Mouse (Mus musculus): ENCODE data around the gene Osbpl3. TPM values are rescaled to one million over a fixed set of nuclear protein-coding genes. Genes with fewer than 3 reads are reported as not detected.

Osbpl3 gene
- 10 to 100 TPM; 26.8 to 27.9 TPM for total RNA-seq (2021)

GRCm38 (mm10) chr6:50455829-50456469 is at the start of gene Osbpl3:
Gene Osbpl3, minus strand, starts transcription at chr6:50456201.
- intact Hi-C loops (cut with DNase I): loop anchor here (5.0 kb wide), 2 partner anchors 71 to 144 kb away; no protein-coding TSS in a partner anchor
- peak; percentile 84 to 91 for DNase-seq (ENCODE audit: extremely low spot score in 1 of 2, low spot score in 2 of 2)

- no peak for DNase-seq (ENCODE audit: extremely low spot score in 1 of 2, low spot score in 2 of 2)
- intact Hi-C loops (cut with DNase I): no loop called here
These were observed 49.5 kb upstream of the Osbpl3 start for GRCm38 (mm10) chr6:50505531-50505930.

- no peak for DNase-seq (ENCODE audit: extremely low spot score in 1 of 2, low spot score in 2 of 2)
- intact Hi-C loops (cut with DNase I): no loop called here
These were observed 48.7 kb upstream of the Osbpl3 start for GRCm38 (mm10) chr6:50504711-50505110.

- DNase-seq (ENCODE audit: extremely low spot score in 1 of 2, low spot score in 2 of 2): no peak
- intact Hi-C loops (cut with DNase I): no loop called here
These were observed 47.8 kb upstream of the Osbpl3 start for GRCm38 (mm10) chr6:50503779-50504178.

- DNase-seq (ENCODE audit: extremely low spot score in 1 of 2, low spot score in 2 of 2): no peak
- intact Hi-C loops (cut with DNase I): no loop called here
These were observed 47.0 kb upstream of the Osbpl3 start for GRCm38 (mm10) chr6:50503031-50503430.

- no peak for DNase-seq (ENCODE audit: extremely low spot score in 1 of 2, low spot score in 2 of 2)
- intact Hi-C loops (cut with DNase I): no loop called here
These were observed 42.3 kb upstream of the Osbpl3 start for GRCm38 (mm10) chr6:50498346-50498745.

GRCm38 (mm10) chr6:50490519-50490918 is 34.5 kb upstream of the Osbpl3 start:
- intact Hi-C loops (cut with DNase I): no loop called here
- no peak for DNase-seq (ENCODE audit: extremely low spot score in 1 of 2, low spot score in 2 of 2)

GRCm38 (mm10) chr6:50489380-50489779 is 33.4 kb upstream of the Osbpl3 start:
- no peak for DNase-seq (ENCODE audit: extremely low spot score in 1 of 2, low spot score in 2 of 2)
- intact Hi-C loops (cut with DNase I): no loop called here

- no peak for DNase-seq (ENCODE audit: extremely low spot score in 1 of 2, low spot score in 2 of 2)
- intact Hi-C loops (cut with DNase I): no loop called here
These were observed 30.3 kb upstream of the Osbpl3 start for GRCm38 (mm10) chr6:50486035-50486902.

- no peak for DNase-seq (ENCODE audit: extremely low spot score in 1 of 2, low spot score in 2 of 2)
- intact Hi-C loops (cut with DNase I): no loop called here
These were observed 27.4 kb upstream of the Osbpl3 start for GRCm38 (mm10) chr6:50483426-50483825.

GRCm38 (mm10) chr6:50481460-50481859 is 25.5 kb upstream of the Osbpl3 start:
- DNase-seq (ENCODE audit: extremely low spot score in 1 of 2, low spot score in 2 of 2): no peak
- intact Hi-C loops (cut with DNase I): no loop called here

- intact Hi-C loops (cut with DNase I): no loop called here
- DNase-seq (ENCODE audit: extremely low spot score in 1 of 2, low spot score in 2 of 2): no peak
These were observed 10.4 kb upstream of the Osbpl3 start for GRCm38 (mm10) chr6:50466451-50466850.

GRCm38 (mm10) chr6:50464690-50465485 is 8.9 kb upstream of the Osbpl3 start:
- intact Hi-C loops (cut with DNase I): no loop called here
- DNase-seq (ENCODE audit: extremely low spot score in 1 of 2, low spot score in 2 of 2): no peak

GRCm38 (mm10) chr6:50462026-50462425 is 6.0 kb upstream of the Osbpl3 start:
- intact Hi-C loops (cut with DNase I): no loop called here

GRCm38 (mm10) chr6:50461585-50461984 is 5.6 kb upstream of the Osbpl3 start:
- intact Hi-C loops (cut with DNase I): no loop called here
- DNase-seq (ENCODE audit: extremely low spot score in 1 of 2, low spot score in 2 of 2): no peak

More at GRCm38 (mm10) chr6:50462026-50462425, 6.0 kb upstream of the Osbpl3 start:
- DNase-seq (ENCODE audit: extremely low spot score in 1 of 2, low spot score in 2 of 2): no peak

- DNase-seq (ENCODE audit: extremely low spot score in 1 of 2, low spot score in 2 of 2): no peak
- intact Hi-C loops (cut with DNase I): no loop called here
These were observed 4.6 kb upstream of the Osbpl3 start for GRCm38 (mm10) chr6:50460646-50461045.

GRCm38 (mm10) chr6:50460246-50460645 is 4.2 kb upstream of the Osbpl3 start:
- no peak for DNase-seq (ENCODE audit: extremely low spot score in 1 of 2, low spot score in 2 of 2)
- intact Hi-C loops (cut with DNase I): no loop called here

- DNase-seq (ENCODE audit: extremely low spot score in 1 of 2, low spot score in 2 of 2): no peak
- intact Hi-C loops (cut with DNase I): loop anchor here (5.0 kb wide), 2 partner anchors 68 to 147 kb away; no protein-coding TSS in a partner anchor
These were observed 3.3 kb upstream of the Osbpl3 start for GRCm38 (mm10) chr6:50459271-50459670.

Data from left cerebral cortex, postnatal 10 days (tissue).